Mouse (Mus musculus): ENCODE data around the gene Csnk2a2.

DNA sequence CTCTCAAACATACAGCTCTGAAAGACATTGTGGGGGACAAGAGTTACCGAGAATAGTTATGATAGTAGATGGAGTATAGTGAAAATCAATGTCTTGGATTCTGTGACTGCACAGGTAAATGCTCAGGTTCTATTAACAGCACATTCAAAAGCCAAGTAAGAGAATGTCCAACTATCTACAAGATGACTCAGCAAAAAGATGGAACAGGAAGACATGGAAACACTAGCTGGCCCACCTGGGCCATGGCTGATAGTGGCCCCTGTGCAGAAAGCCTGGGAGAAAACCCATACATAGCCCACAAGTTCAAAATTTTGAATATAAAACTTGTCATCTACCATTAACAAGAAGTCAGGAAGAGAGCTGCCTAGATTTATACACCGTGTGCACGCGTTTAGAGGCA lies 19.8 kb downstream of the Csnk2a2 start:
- TF ChIP-seq CTCF (IDR thresholded peaks at IDR 0.05) (no peak), EP300 (IDR thresholded peaks at IDR 0.05) (no peak)

Data from lung, postnatal 0 days (tissue).